Mouse (Mus musculus) frontal cortex, adult (tissue): ENCODE results near the gene Ctsd.
A peak's percentile ranks its signal among the peaks of the same experiment; 100 is the strongest.

Experiments used
- ATAC-seq: cut with Nextera tagmentation; 2 replicates; pipeline ENCODE4 v1.9.2; 2017; ENCODE audit warnings: mild to moderate bottlenecking, moderate library complexity, mixed read lengths; ENCODE audit not compliant: low TSS enrichment

Ctsd gene

GRCm38 (mm10) chr7:142373641-142374412, 14.0 kb downstream of the Ctsd start, which contains the start of gene Ifitm10:
Gene Ifitm10 (minus strand): TSS chr7:142373753.
- no peak for ATAC-seq

- no peak for ATAC-seq
Measured at GRCm38 (mm10) chr7:142373039-142373438, 14.8 kb downstream of the Ctsd start.

GRCm38 (mm10) chr7:142371768-142372661, 15.8 kb downstream of the Ctsd start:
- peak; percentile 50 for ATAC-seq

- peak; percentile 47 for ATAC-seq
Measured at GRCm38 (mm10) chr7:142371398-142371767, 16.5 kb downstream of the Ctsd start.

DNA sequence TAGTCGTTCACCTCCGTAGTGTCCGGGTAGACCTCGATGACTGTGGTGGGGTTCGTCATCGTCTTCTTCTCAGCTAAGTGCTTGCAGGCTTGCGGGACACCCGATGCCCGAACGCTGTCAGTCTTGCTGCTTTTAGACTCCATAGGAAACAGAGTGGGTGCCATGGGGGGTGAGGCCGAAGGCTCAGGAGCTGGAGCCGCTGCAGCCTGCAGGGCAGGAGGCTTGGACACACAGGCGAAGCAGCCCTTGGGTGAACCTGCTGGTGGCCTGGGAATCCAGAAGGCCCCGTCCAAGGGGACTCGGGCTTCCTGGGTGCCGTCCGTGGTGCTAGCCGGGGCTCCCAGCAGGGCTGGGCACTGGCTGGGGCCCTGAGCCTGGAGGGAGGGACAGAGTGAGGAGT, 16.9 kb downstream of the Ctsd start:
- no peak for ATAC-seq

- ATAC-seq, result no peak
Measured at GRCm38 (mm10) chr7:142369820-142370219, 18.0 kb downstream of the Ctsd start.

GRCm38 (mm10) chr7:142368856-142369255, 19.0 kb downstream of the Ctsd start:
- ATAC-seq, result no peak

- no peak for ATAC-seq
Measured at GRCm38 (mm10) chr7:142363107-142363506, 24.7 kb downstream of the Ctsd start.

DNA sequence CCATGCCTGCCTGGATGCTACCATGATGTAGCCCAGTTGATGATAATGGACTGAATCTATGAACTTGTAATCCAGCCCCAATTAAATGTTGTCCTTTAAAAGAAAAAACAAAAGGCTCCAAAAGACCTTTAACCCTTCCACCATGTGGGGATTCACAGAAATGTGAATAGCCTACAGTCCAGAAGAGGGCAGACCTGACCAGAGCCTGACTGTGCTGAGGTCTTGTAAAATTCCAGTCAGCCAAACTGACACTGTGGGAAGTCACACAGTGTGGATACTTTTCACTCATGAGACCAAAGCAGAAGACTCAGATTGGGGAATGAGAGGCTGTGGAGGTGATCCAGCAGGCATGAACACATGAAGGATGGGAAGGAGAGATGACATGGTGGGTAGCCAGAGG, 27.1 kb downstream of the Ctsd start:
- no peak for ATAC-seq

DNA sequence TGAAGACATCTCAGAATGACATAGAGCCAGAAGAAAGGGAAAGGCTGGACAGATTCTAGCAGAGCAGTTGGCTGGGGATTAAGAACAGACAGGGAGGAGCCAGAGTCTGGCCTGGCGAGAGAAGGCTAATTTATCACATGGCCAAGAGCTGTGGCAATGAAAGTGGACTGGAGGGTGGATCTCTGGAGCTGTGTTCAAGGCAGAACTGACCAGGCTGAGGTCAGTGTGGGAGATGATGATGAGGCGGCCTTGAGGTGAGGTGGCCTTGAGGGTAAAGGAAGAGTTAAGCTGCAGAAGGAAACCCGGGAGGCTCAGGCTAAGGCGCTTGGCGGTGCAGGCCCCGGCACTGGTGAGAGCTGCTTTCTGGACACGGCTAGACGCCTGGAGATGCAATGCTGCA, 28.7 kb downstream of the Ctsd start:
- ATAC-seq, result no peak

GRCm38 (mm10) chr7:142357566-142357965, 30.3 kb downstream of the Ctsd start:
- no peak for ATAC-seq

DNA sequence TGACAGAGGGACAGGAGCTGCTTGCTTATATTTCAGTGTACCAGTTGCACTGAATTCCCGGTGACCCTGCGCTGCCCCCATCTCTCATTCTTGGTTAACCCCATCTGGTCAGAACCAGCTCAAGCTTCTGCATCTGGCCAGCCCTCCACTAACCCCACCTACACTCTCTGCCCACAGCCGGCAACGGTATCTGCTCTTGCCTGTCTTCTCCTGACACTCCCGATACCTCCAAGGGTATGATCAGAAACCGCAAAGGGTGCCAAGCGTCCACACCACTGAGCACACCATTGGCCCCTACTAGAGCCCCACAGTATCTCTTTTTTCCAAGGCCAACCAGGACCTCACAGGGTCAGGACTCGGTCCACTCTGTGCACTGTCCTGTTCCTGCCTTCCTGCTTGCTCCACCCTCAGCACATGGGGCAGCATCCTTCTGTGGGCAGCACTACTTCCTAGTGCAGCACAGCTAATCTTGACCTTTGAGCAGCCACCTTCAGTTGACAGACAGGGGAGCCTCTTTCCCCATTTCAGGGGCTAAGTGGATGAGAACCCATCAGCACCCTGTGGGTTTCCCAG, 33.1 kb downstream of the Ctsd start:
- ATAC-seq, result no peak

DNA sequence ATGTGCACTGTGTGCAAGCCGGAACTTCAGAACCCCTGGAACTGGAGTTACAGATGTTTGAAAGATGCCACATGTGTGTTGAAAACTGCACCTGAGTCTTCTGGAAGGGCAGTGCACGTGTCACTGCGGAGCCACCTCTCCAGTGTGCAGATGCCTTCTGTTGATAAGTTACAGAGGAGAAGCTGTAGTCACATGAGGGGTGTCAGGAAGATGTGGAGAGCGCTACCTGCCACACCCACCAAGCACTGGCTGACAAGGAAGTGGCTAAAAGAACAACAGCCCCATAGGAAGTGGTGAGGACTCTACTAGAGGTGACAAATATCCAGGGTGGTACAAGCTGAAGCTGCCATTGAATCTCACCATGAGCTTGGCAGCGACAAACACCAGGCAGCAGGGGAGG, 34.0 kb downstream of the Ctsd start:
- ATAC-seq, result no peak

- no peak for ATAC-seq
Measured at GRCm38 (mm10) chr7:142351569-142351968, 36.3 kb downstream of the Ctsd start.

- peak; percentile 95 for ATAC-seq
Measured at GRCm38 (mm10) chr7:142349308-142349961, 38.4 kb downstream of the Ctsd start.

GRCm38 (mm10) chr7:142347542-142347941, 40.3 kb downstream of the Ctsd start:
- ATAC-seq, result no peak

- no peak for ATAC-seq
Measured at GRCm38 (mm10) chr7:142342247-142342640, 45.6 kb downstream of the Ctsd start.

DNA sequence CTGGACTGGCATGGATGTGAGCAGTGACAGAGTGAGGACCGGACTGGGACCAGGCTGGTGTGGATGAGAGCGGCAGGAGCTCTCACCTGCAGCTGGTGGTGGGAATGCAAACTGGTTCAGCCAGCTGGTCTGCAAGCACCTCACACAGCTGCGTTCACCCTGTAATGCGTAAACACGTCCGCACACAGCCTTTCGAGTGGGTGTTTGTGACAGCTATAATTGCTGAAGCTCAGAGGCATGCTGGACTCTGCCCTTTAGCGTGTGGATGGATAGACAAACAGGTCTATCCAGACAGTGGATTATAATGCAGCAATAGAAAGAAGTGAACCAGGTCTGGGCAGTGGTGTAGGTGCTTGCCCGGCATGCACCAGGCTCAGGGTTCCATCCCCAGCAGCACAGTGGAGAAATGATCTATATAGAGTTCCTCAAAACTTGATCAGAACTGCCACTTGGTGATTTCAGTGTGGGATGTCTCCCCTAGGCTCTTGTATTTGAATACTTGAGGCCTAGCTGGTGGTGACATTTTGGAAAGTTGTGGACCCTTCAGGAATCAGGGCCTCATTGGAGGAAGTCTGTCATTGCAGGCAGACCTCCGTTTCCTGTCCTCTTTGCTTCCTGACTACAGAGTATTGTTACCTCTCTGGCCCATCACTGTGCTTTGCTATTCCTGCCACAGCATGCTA, 46.1 kb downstream of the Ctsd start:
- ATAC-seq, result no peak

- no peak; the same call in 1 of the 2 replicates for ATAC-seq
Measured at GRCm38 (mm10) chr7:142340269-142340970, 47.4 kb downstream of the Ctsd start.

DNA sequence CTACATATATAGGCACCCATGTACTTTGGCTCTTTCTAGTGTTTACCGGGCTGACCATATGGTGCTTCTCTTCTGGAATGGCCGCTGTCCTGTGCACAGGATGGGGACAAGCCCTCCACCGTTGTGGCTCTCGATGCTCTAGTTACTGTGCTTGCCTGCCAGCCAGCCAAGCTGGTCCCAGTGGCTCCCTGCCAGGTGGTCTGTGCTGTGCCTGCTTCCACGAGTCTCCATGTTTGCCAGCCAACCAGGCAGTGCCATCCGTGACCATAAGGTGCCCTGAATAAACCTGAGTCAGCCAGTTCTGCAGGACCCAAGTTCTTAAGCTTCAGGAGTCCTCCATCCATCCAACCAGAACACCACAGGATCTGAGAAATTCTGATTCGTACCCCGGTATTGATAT, 52.7 kb downstream of the Ctsd start:
- no peak for ATAC-seq

DNA sequence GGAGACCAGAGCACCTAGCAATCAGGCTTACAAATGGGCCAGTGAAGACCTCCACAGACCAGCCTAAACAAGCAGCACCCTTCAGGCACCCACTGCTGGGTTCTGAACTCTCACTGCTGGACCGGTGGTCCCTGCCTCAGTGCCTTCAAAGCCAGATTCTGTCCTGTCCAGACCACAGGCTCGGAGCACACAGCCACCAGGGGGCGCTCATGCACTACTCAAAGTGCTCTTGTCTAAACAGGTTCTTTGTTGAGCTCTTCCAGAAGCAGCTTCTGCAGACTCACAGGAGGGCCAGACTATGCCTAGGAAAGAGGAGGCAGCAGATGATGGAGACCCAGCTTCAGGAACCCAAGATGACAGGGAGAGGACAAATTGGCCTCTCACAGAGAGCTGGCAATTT, 53.6 kb downstream of the Ctsd start:
- ATAC-seq, result peak; percentile 91
